Mouse (Mus musculus): ENCODE data around the gene 9330182O14Rik.

9330182O14Rik gene

DNA sequence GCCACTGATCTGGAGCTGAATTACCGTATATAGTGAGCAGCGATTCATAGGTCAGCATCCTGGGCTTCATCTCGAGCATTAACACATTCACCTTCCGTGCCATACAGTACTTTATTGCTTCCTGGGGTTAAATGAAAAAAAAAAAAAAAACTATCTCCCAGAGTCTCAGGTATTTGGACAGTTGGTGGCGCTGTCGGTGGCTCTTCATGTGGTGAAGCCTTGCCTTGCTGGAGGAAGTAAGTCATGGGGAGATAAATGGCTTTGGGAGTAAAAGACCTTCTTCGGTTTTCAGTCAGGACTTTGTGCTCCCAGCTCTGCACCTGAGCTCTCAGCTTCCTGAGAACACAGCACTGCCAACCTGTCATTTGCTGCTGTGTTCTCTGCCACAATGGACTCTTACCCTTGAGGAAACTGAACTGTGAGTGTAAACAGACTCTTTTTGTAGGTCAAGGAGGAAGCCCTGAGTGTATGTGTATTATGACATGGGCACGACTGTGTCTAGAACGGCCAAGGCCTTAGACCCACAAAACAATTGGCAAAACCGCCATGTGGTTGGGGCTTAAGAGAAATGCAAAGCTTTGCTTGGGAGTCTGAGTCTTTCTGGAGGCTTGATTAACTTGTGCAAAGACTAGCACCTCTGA, at the start of gene 9330182O14Rik:
Gene 9330182O14Rik, plus strand, starts transcription at position 214 of the 641 bp plus-strand sequence.
- no peak for DNase-seq (ENCODE audit: low spot score)

DNA sequence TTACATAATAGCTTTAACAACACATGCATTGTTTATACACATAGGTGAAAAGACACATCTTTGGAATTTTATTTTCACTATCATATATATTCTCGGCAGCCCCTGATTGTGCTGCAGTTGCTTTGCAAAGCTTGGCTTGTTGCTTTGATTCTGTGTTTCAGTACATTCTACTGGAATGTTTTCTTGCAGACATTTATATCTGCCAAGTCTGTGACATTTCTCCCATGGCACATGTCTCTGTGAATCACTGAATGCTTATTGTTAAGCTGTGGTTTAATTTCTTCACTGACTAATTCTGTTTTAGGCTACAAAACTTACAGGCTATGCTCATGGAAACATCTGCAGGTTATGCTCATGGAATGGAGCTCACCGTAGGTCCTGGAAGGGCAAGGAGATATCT, 30.9 kb upstream of the 9330182O14Rik start:
- no peak for DNase-seq (ENCODE audit: low spot score)

- DNase-seq (ENCODE audit: low spot score): no peak
These were observed 28.5 kb upstream of the 9330182O14Rik start for GRCm38 (mm10) chr15:40105712-40106111.

DNA sequence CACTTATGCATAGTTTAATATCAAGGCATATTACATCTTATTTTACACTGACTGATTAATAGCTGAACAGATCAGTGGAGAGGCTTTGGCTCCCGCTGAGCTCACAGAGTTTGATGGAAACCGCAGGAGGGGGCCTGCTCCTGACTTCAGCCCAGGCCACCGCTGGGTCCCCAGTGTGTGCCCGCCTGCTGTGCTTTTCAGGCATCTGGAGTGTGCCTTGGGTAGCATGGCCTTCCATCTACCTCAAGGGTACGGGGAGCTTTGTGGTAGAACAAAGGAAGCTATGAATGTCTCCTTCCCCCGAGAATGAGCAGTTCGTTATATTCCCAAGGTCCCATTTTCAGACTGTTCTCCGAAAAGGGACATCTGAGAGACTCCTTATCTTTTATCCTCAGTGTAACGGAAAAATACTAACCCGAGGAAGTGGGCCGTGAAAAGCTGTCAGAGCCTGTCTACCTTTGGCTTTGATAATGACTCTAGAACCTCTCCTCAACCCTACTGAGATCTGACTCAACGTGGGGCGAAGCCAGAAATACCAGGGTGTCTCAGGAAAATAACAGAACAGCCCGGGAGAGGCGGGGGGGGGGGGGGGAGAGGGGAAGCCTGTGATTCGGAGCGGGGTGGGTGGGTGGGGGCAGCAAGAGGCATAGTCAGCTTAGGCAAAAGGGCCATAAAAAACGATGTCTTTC, 20.1 kb upstream of the 9330182O14Rik start:
- no peak for DNase-seq (ENCODE audit: low spot score)

DNA sequence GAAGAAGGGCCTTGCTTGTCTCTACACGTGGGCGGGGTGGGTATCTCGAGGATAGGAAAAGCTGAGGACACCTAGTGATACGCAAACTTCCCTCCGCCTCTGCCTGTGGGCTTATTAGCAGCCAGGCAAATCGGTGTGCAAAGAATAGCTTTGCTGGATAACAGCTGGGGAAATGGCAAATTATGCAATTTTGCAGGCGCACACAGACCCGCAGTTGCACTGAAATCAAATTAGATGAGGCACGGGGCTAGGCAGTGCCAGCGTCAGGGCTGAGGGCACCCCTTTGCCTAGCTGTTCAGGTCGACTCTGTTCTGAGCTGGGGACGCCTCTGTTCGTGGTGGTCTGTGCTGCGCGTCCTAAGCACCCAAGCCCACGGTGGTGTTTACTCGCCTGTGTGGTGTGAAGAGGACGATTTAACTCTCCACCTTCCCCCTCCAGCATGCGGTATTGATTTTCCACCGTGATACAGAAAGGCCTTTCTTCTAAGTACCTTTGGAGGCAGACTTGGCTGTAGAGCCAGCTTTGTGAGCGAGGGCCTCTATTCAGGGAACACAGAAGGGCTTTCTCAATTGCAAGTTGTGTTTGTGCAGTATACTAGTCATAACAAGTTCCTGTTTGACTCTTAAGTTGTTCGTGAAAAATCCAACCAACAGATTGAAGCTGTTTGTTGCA, 19.4 kb upstream of the 9330182O14Rik start:
- DNase-seq (ENCODE audit: low spot score): no peak

DNA sequence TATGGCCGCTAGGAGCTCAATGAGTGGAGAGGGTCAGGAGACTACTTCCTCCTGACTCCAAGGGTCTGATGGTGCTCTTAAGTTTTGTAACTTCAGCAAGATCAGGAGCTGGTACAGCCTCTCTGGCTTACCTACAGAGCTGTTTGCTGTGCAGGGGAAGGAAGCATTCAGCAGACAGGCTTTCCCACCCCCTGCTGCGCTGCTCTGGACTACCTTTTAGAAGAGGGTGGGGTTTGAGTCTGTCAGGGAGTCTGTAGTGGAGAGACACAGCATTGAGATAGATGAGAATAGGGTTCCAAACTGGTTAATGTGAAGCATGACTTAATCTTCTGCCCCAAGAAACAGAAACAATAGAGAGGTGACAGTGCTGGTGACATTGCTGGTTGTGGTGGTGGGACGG, 17.8 kb upstream of the 9330182O14Rik start:
- no peak for DNase-seq (ENCODE audit: low spot score)

- DNase-seq (ENCODE audit: low spot score): no peak
These were observed 9.8 kb upstream of the 9330182O14Rik start for GRCm38 (mm10) chr15:40124211-40124953.

- DNase-seq (ENCODE audit: low spot score): no peak
These were observed 4.7 kb upstream of the 9330182O14Rik start for GRCm38 (mm10) chr15:40129496-40129895.

DNA sequence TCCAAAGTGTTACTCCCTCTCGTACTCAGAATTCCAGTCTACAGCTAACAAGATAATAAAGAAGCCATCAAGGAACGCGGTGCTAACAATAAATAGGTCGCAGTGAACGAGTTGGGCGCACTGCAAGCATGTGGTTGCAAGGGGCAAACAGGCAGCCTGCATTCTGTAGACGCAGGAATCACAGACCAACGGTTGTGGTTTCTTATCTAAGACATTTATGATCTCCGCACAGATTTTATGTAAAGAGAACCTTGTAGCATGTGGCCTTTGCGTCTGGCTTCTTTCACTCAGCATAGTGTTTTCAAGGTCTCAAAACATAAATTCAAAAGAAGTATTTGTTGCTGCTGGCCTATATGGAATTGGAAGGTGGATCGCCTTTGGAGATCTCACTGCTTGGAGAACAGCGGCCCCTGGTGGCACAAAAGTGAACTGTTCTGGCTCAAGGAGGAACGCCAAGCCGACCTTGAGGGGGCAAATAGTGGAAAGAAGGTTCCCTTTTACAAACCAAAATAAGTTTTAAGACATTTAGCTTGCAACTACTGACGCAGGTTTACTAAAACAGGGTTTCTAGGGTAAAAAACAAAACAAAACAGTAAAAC, 3.2 kb upstream of the 9330182O14Rik start:
- DNase-seq (ENCODE audit: low spot score): peak; percentile 73

DNA sequence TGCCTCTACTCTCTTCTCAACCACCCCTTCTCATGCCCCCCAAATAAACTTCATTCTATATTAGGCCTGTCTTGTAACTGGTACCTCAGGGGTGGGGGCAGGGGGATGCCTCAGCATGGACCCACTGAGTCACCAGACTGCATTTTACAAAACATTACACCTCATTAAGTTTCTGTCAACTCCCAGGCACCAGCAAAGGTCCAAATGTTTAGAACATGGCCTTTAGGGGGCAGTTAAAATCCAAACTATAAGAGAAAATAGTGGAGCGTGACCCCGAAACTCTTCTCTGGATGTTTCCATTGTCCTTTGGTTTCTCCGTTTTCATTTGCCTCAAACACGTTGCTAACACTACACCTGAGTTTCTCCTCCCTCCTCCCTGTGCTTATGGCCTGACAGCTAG, 1.8 kb upstream of the 9330182O14Rik start:
- no peak for DNase-seq (ENCODE audit: low spot score)

- no peak for DNase-seq (ENCODE audit: low spot score)
These were observed 10.1 kb downstream of the 9330182O14Rik start for GRCm38 (mm10) chr15:40144221-40144620.

GRCm38 (mm10) chr15:40157683-40158082, 23.5 kb downstream of the 9330182O14Rik start:
- DNase-seq (ENCODE audit: low spot score): no peak

- peak; percentile 66 for DNase-seq (ENCODE audit: low spot score)
These were observed 32.6 kb downstream of the 9330182O14Rik start for GRCm38 (mm10) chr15:40166560-40167275.

DNA sequence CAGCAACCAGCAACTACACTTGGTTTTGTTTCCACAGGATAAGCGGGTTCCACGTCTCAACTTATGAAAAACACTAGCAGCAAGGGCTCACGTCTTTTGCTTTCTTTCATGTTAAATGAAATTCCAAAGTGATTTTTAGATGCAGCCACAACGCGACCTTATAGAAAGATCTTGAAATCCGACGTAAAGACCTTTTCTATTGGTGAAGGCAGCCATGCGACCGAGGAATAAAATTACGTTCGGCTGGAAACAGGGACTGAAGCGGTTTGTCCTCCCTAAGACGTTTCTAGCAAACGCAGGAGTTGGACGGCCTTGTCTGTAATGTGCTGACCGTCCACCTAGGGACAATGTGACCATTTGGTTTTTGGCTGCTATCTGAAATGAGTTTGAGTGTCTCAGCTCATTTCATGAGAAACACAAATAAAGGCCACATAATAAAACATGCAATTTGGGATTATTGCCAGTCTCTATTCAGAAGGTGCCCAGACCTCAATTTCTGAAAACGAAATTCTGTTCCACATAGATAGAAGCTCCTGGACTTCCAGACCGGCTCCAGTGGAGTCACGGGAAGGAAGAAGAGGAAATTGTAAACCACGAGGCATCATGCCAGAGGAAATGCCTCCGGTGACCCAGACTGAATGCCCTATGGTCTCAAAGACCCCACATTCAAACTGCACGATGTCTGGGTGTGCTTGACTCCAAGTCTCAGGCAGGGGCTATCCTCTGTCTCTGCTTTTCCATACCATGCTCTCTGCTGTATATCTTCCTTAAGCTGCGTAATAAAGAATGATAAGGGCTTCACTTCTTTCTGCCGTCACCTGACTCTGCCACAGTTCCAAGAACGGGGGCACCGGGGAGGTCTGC, 33.3 kb downstream of the 9330182O14Rik start:
- no peak for DNase-seq (ENCODE audit: low spot score)

DNA sequence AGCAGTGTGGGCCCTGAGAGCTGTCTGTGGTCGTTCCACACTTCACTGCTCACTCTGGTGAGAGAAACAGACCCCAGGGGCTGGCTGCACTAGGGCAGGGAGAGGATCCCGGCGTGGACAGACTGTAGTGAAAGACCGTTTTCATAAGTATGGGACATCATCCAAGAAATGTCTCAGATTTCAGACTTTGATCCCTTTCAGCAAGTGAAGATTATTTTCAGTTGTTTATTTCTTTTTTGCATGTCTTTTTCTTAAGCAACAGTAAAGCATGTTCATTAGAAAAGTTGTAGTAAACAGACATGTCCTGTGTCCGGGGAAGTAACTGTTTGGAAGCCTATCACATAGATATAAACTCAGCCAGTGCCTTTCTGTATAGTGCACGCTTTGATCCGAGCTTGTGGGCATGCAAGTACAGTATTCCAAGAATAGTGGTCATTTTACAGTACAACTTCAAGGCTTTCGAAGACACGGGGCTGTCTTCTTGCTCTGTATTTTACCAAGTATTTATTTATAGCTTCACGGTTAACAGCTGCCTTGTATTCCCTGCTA, 34.0 kb downstream of the 9330182O14Rik start:
- DNase-seq (ENCODE audit: low spot score): no peak

DNA sequence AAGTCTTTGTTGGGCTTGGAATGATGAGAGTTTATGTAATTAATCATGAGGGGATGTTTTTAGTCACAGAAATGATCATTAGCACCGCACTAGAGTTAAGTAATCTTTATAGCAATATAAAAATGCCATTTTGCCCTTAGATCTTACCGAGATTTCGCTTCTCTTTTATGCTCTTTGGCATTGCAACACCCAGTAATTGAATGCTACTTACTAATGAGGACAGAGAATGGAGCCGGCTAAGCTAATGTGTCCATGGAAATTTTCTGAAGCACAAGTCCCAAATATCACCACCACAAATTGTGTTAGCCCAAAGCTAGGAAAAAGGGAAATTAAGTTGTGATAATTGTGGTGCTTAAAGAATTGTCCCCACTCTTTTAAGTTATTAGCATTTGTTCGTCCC, 34.9 kb downstream of the 9330182O14Rik start:
- DNase-seq (ENCODE audit: low spot score): no peak

- no peak for DNase-seq (ENCODE audit: low spot score)
These were observed 35.5 kb downstream of the 9330182O14Rik start for GRCm38 (mm10) chr15:40169705-40170104.

DNA sequence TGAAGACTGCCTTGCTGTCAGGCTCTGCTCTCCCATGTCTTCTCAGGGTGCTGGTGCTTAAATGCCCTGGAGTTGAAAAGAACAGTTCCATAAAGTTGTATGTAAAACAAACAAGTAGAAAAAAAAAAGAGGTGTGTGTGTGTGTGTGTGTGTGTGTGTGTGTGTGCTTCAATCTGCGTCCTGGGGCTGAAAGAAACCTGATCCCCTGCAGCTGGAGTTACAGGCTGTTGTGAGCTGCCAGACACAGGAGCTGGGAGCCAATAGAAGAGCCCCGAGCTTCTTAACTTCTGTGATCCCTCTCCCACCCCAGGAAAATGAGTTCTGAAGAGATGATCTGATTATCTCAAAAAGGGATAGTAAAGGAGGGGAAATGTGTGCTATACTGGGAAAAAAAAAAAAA, 45.3 kb downstream of the 9330182O14Rik start:
- DNase-seq (ENCODE audit: low spot score): no peak

- DNase-seq (ENCODE audit: low spot score): no peak
These were observed 52.9 kb downstream of the 9330182O14Rik start for GRCm38 (mm10) chr15:40187017-40187416.
